22 mouse cellular contexts compared by ENCODE assay signal in genomic region chr4:139048518-139048917, GRCm38 (mm10). TPM values are rescaled to one million over a fixed set of nuclear protein-coding genes. Genes with fewer than 3 reads are reported as not detected.
"Had no signal": no experiment of that assay in that cellular context is flagged by ENCODE, and none has a peak within 500 bp of the region (broad histone marks: within the 10 kb centered on the region; RNA-seq: fewer than 3 reads in every experiment).

No protein-coding gene starts in this region.

- DNase-seq: kidney, adult 11 months; kidney, adult 8-10 months; kidney, postnatal 10 days; kidney, postnatal 36 days; layer of hippocampus, postnatal 36 days; liver, embryonic 13.5 days; lung, adult 2 months; lung, postnatal 14 days; lung, postnatal 4 days; midbrain, embryonic 14.5 days; right cerebral cortex, postnatal 4 days; thymus, postnatal 25 days had no signal

- H3K27me3 ChIP-seq: kidney, embryonic 15.5 days; liver, embryonic 13.5 days had no signal

- H3K27ac ChIP-seq: kidney, embryonic 15.5 days; liver, embryonic 13.5 days; stomach, postnatal 0 days had no signal

- H3K4me3 ChIP-seq: kidney, embryonic 15.5 days; liver, embryonic 13.5 days had no signal

- H3K4me1 ChIP-seq: kidney, embryonic 15.5 days; liver, embryonic 13.5 days had no signal

RNA-seq across cellular contexts. Expression of gene Htr6, which starts 26.9 kb away (rescaled TPM):
- total RNA-seq: liver, adult 2 months; megakaryocyte progenitor cell, adult 5-6 weeks; megakaryocyte-erythroid progenitor cell, adult 5-6 weeks had no signal
- polyA plus RNA-seq: kidney, embryonic 15.5 days; liver, adult 2 months; liver, embryonic 13.5 days; liver, embryonic 16.5 days; lung, embryonic 16.5 days; midbrain, embryonic 11.5 days; stomach, embryonic 14.5 days; stomach, postnatal 0 days; thymus, postnatal 0 days had no signal

RNA-seq across cellular contexts. Expression of gene Nbl1, which starts 44.3 kb away (rescaled TPM):
- total RNA-seq: megakaryocyte progenitor cell, adult 5-6 weeks; megakaryocyte-erythroid progenitor cell, adult 5-6 weeks had no signal
